Mouse (Mus musculus) mesoderm, embryonic 11.5 days (tissue): ENCODE results near the gene 9330161L09Rik.
A peak's percentile ranks its signal among the peaks of the same experiment; 100 is the strongest.

Experiments
- DNase-seq: peaks from one replicate; pipeline ENCODE4 v3.0.0-alpha.2; 2012; ENCODE audit warnings: low read depth, low spot score

The 9330161L09Rik gene

GRCm38 (mm10) chr12:103389348-103389727, 18.3 kb downstream of the 9330161L09Rik start:
- DNase-seq = no peak

- peak; percentile 96 for DNase-seq
These were observed 18.9 kb downstream of the 9330161L09Rik start, which contains the start of gene Otub2 for GRCm38 (mm10) chr12:103388505-103389347. TSS of gene Otub2 (plus strand) at chr12:103388682.

- no peak for DNase-seq
These were observed 27.4 kb downstream of the 9330161L09Rik start for GRCm38 (mm10) chr12:103380226-103380625.

GRCm38 (mm10) chr12:103376774-103377173, 30.8 kb downstream of the 9330161L09Rik start:
- no peak for DNase-seq

GRCm38 (mm10) chr12:103376124-103376523, 31.5 kb downstream of the 9330161L09Rik start:
- no peak for DNase-seq

- DNase-seq = no peak
These were observed 33.9 kb downstream of the 9330161L09Rik start for GRCm38 (mm10) chr12:103373530-103374236.

- peak; percentile 74 for DNase-seq
These were observed 35.9 kb downstream of the 9330161L09Rik start for GRCm38 (mm10) chr12:103371711-103372110.

- no peak for DNase-seq
These were observed 36.8 kb downstream of the 9330161L09Rik start for GRCm38 (mm10) chr12:103370861-103371260.

GRCm38 (mm10) chr12:103368777-103369176, 38.8 kb downstream of the 9330161L09Rik start:
- no peak for DNase-seq

GRCm38 (mm10) chr12:103368326-103368669, 39.3 kb downstream of the 9330161L09Rik start:
- no peak for DNase-seq

- peak; percentile 84 for DNase-seq
These were observed 39.8 kb downstream of the 9330161L09Rik start for GRCm38 (mm10) chr12:103367620-103368325.

- DNase-seq = no peak
These were observed 40.4 kb downstream of the 9330161L09Rik start for GRCm38 (mm10) chr12:103367171-103367570.

GRCm38 (mm10) chr12:103362336-103362735, 45.3 kb downstream of the 9330161L09Rik start:
- no peak for DNase-seq

GRCm38 (mm10) chr12:103361539-103362307, 45.9 kb downstream of the 9330161L09Rik start:
- DNase-seq = no peak

- DNase-seq = no peak
These were observed 46.8 kb downstream of the 9330161L09Rik start for GRCm38 (mm10) chr12:103360812-103361211.

GRCm38 (mm10) chr12:103358951-103359801, 48.4 kb downstream of the 9330161L09Rik start:
- peak; percentile 23 for DNase-seq

GRCm38 (mm10) chr12:103358216-103358615, 49.4 kb downstream of the 9330161L09Rik start:
- no peak for DNase-seq
